Mouse (Mus musculus) lung, embryonic 15.5 days (tissue): ENCODE data around the gene Atl3. TPM values are rescaled to one million over a fixed set of nuclear protein-coding genes. Genes with fewer than 3 reads are reported as not detected.

ENCODE experiments used
- ATAC-seq: fragments of 200-750 bp; cut with Nextera tagmentation; 2 replicates; pipeline ENCODE4 v1.8.0; 2017; ENCODE audit warnings: moderate number of reproducible peaks, borderline replicate concordance; ENCODE audit not compliant: low FRiP score, low TSS enrichment; ENCODE audit errors: extremely low read depth
- H3K27ac ChIP-seq: fragments of 300-500 bp; sonication (generic); 2 replicates; pipeline ENCODE4 v1.5.1; 2015; ENCODE audit warnings: moderate library complexity, mild to moderate bottlenecking, inconsistent platforms
- H3K27me3 ChIP-seq: fragments of 300-500 bp; sonication (generic); 2 replicates; pipeline ENCODE4 v1.6.1; 2015; ENCODE audit warnings: inconsistent platforms
- H3K36me3 ChIP-seq: fragments of 300-500 bp; sonication (generic); 2 replicates; pipeline ENCODE4 v1.6.1; 2015; ENCODE audit warnings: inconsistent platforms
- H3K4me1 ChIP-seq: fragments of 300-500 bp; sonication (generic); 2 replicates; pipeline ENCODE4 v1.6.1; 2015; ENCODE audit warnings: inconsistent platforms
- H3K4me2 ChIP-seq: fragments of 300-500 bp; sonication (generic); 2 replicates; pipeline ENCODE4 v1.6.1; 2015; ENCODE audit warnings: inconsistent platforms, mild to moderate bottlenecking, moderate library complexity
- H3K4me3 ChIP-seq: fragments of 300-500 bp; sonication (generic); 2 replicates; pipeline ENCODE4 v1.5.1; 2015; ENCODE audit warnings: mild to moderate bottlenecking, inconsistent platforms
- H3K9ac ChIP-seq: fragments of 300-500 bp; sonication (generic); 2 replicates; pipeline ENCODE4 v1.6.1; 2015; ENCODE audit warnings: inconsistent platforms
- H3K9me3 ChIP-seq: fragments of 300-500 bp; sonication (generic); 2 replicates; pipeline ENCODE4 v1.6.1; 2016; ENCODE audit warnings: inconsistent platforms
- WGBS: fragments of 180-500 bp; shearing (Covaris S2); methylation state at CpG from one replicate; pipeline ENCODE4 v1.1.7; 2015; 5-methylcytosine and 5-hydroxymethylcytosine counted together
- polyA plus RNA-seq: library from polyadenylated mRNA; unstranded; fragments of >200 nt; fragmentation: Nextera tagmentation; extraction: Ambion mirVana; gene quantifications from 2 replicates; pipeline ENCODE4 v1.2.1, GENCODE M21; 2015

The Atl3 gene
- polyA plus RNA-seq: 19.7 and 21.2 TPM in 2 replicates

- Histone ChIP-seq H3K4me3 (peak within 1 kb of the TSS; percentile 85), H3K27me3 (no peaks in the 10 kb centered on the region), H3K9me3 (no peaks in the 10 kb centered on the region), H3K4me1 (0 out of 2 replicates have a peak, but pooled peaks cover 7% of the 10 kb centered on the region), H3K9ac (peak within 1 kb of the TSS; percentile 91), H3K4me2 (peak within 1 kb of the TSS; percentile 71), H3K36me3 (no peaks in the 10 kb centered on the region), H3K27ac (peak within 1 kb of the TSS; percentile 100)
- ATAC-seq: no peak
- 28% methylated on average over 31 of the region's 31 CpGs for WGBS
Observed at GRCm38 (mm10) chr19:7493352-7494186, at the start of gene Atl3. TSS of gene Atl3 (plus strand) at chr19:7494040.

- H3K4me3 ChIP-seq: no peak overlapping the region
- no peak for ATAC-seq
- no peaks in the 10 kb centered on the region for H3K9me3 ChIP-seq
- H3K4me2 ChIP-seq: no peak overlapping the region
- no peaks in the 10 kb centered on the region for H3K36me3 ChIP-seq
- no peak overlapping the region for H3K27ac ChIP-seq
- 61% methylated on average over 2 of the region's 2 CpGs for WGBS
- H3K9ac ChIP-seq: no peak overlapping the region
- 0 out of 2 replicates have a peak, but pooled peaks cover 5% of the 10 kb centered on the region for H3K4me1 ChIP-seq
- no peaks in the 10 kb centered on the region for H3K27me3 ChIP-seq
Observed at GRCm38 (mm10) chr19:7445105-7445504, 48.7 kb upstream of the Atl3 start.

- H3K27ac ChIP-seq: no peak overlapping the region
- H3K4me3 ChIP-seq: no peak overlapping the region
- H3K9ac ChIP-seq: no peak overlapping the region
- no peaks in the 10 kb centered on the region for H3K36me3 ChIP-seq
- 0 out of 2 replicates have a peak, but pooled peaks cover 5% of the 10 kb centered on the region for H3K4me1 ChIP-seq
- no peaks in the 10 kb centered on the region for H3K9me3 ChIP-seq
- WGBS: 58% methylated on average over 1 of the region's 1 CpGs
- H3K27me3 ChIP-seq: no peaks in the 10 kb centered on the region
- H3K4me2 ChIP-seq: no peak overlapping the region
- ATAC-seq: no peak
Observed at GRCm38 (mm10) chr19:7445596-7445995, 48.2 kb upstream of the Atl3 start.

GRCm38 (mm10) chr19:7456803-7457202 is 37.0 kb upstream of the Atl3 start:
- no peaks in the 10 kb centered on the region for H3K4me1 ChIP-seq
- H3K9ac ChIP-seq: no peak overlapping the region
- no peak for ATAC-seq
- H3K36me3 ChIP-seq: peaks cover 10% of the 10 kb centered on the region
- WGBS: 56% methylated on average over 2 of the region's 2 CpGs
- no peak overlapping the region for H3K4me2 ChIP-seq
- H3K27ac ChIP-seq: no peak overlapping the region
- H3K9me3 ChIP-seq: no peaks in the 10 kb centered on the region
- no peak overlapping the region for H3K4me3 ChIP-seq
- no peaks in the 10 kb centered on the region for H3K27me3 ChIP-seq

- peaks cover 10% of the 10 kb centered on the region for H3K36me3 ChIP-seq
- no peak overlapping the region for H3K4me3 ChIP-seq
- H3K27me3 ChIP-seq: no peaks in the 10 kb centered on the region
- H3K9me3 ChIP-seq: no peaks in the 10 kb centered on the region
- ATAC-seq: no peak
- H3K27ac ChIP-seq: no peak overlapping the region
- no peak overlapping the region for H3K4me2 ChIP-seq
- H3K9ac ChIP-seq: no peak overlapping the region
- H3K4me1 ChIP-seq: no peaks in the 10 kb centered on the region
Observed at GRCm38 (mm10) chr19:7458901-7459300, 34.9 kb upstream of the Atl3 start.

- H3K4me1 ChIP-seq: no peaks in the 10 kb centered on the region
- H3K4me2 ChIP-seq: no peak overlapping the region
- no peak overlapping the region for H3K9ac ChIP-seq
- peaks cover 10% of the 10 kb centered on the region for H3K36me3 ChIP-seq
- H3K4me3 ChIP-seq: no peak overlapping the region
- no peak for ATAC-seq
- no peaks in the 10 kb centered on the region for H3K27me3 ChIP-seq
- no peak overlapping the region for H3K27ac ChIP-seq
- no peaks in the 10 kb centered on the region for H3K9me3 ChIP-seq
- WGBS: 78% methylated on average over 2 of the region's 2 CpGs
Observed at GRCm38 (mm10) chr19:7459370-7459769, 34.5 kb upstream of the Atl3 start.

GRCm38 (mm10) chr19:7467915-7468314 is 25.9 kb upstream of the Atl3 start:
- Histone ChIP-seq H3K4me2 (no peak overlapping the region), H3K27me3 (no peaks in the 10 kb centered on the region), H3K9me3 (no peaks in the 10 kb centered on the region), H3K9ac (no peak overlapping the region), H3K4me3 (no peak overlapping the region), H3K4me1 (no peaks in the 10 kb centered on the region), H3K36me3 (peaks cover 7% of the 10 kb centered on the region; the same call in 1 of the 2 replicates), H3K27ac (no peak overlapping the region)
- ATAC-seq: no peak

GRCm38 (mm10) chr19:7470643-7471042 is 23.2 kb upstream of the Atl3 start:
- Histone ChIP-seq H3K27me3 (no peaks in the 10 kb centered on the region), H3K4me3 (no peak overlapping the region), H3K4me2 (no peak overlapping the region), H3K27ac (no peak overlapping the region), H3K9me3 (no peaks in the 10 kb centered on the region), H3K4me1 (no peaks in the 10 kb centered on the region), H3K9ac (no peak overlapping the region), H3K36me3 (peaks cover 11% of the 10 kb centered on the region; the same call in 1 of the 2 replicates)
- ATAC-seq: no peak
- 91% methylated on average over 2 of the region's 2 CpGs for WGBS

- 0 out of 2 replicates have a peak, but pooled peaks cover 4% of the 10 kb centered on the region for H3K36me3 ChIP-seq
- H3K9ac ChIP-seq: no peak overlapping the region
- no peak overlapping the region for H3K4me2 ChIP-seq
- no peak for ATAC-seq
- H3K27ac ChIP-seq: no peak overlapping the region
- no peaks in the 10 kb centered on the region for H3K9me3 ChIP-seq
- H3K4me3 ChIP-seq: no peak overlapping the region
- 94% methylated on average over 3 of the region's 3 CpGs for WGBS
- H3K27me3 ChIP-seq: no peaks in the 10 kb centered on the region
- peaks cover 12% of the 10 kb centered on the region for H3K4me1 ChIP-seq
Observed at GRCm38 (mm10) chr19:7479751-7480248, 14.0 kb upstream of the Atl3 start.

- Histone ChIP-seq H3K9ac (peak overlapping the region; percentile 91), H3K27me3 (no peaks in the 10 kb centered on the region), H3K27ac (peak overlapping the region; percentile 99), H3K36me3 (0 out of 2 replicates have a peak, but pooled peaks cover 4% of the 10 kb centered on the region), H3K9me3 (no peaks in the 10 kb centered on the region), H3K4me3 (peak overlapping the region; percentile 84), H3K4me2 (peak overlapping the region; percentile 61), H3K4me1 (peaks cover 12% of the 10 kb centered on the region)
- no peak for ATAC-seq
- WGBS: 7% methylated on average over 12 of the region's 12 CpGs
Observed at GRCm38 (mm10) chr19:7481541-7482265, 12.1 kb upstream of the Atl3 start.

GRCm38 (mm10) chr19:7482266-7482598 is 11.6 kb upstream of the Atl3 start:
- Histone ChIP-seq H3K27me3 (no peaks in the 10 kb centered on the region), H3K36me3 (0 out of 2 replicates have a peak, but pooled peaks cover under 1% of the 10 kb centered on the region), H3K9ac (peak overlapping the region; percentile 91), H3K4me3 (peak overlapping the region; percentile 84), H3K27ac (peak overlapping the region; percentile 99), H3K9me3 (no peaks in the 10 kb centered on the region), H3K4me1 (peaks cover 12% of the 10 kb centered on the region), H3K4me2 (peak overlapping the region; percentile 61)
- no peak for ATAC-seq
- WGBS: 0% methylated on average over 7 of the region's 7 CpGs
